24 mouse cellular contexts compared by ENCODE assay signal in the genomic region with DNA sequence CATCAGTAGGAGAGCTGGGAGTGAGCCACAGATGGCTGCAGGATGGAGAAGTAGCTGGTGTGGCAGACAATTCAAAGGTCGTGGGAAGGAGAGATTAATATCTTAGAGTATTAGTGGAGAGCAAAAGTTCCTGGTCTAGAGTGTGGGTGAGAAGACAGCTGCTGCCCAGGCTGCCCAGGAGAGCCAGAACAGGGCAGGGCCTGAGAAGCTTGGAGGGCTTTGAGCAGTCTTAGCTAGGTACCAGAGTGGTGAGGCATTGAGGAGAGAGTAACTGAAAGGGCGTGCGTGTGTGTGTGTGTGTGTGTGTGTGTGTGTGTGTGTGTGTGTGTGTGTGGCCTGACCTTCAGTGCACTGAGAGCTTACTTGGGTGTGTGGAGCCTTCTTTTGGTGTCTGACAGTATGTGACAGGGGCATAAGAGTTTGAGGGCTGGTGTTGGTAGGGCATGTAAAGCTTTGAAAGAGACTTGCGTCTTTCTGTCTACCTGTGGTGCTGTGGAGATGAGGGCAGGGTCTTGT. TPM values are rescaled to one million over a fixed set of nuclear protein-coding genes. Genes with fewer than 3 reads are reported as not detected.
A peak's percentile ranks its signal among the peaks of the same experiment; 100 is the strongest.
DNase-seq lines count a peak whose midpoint lies in the region; ATAC-seq and TF ChIP-seq lines count a peak whose summit lies in the region.
"Had no signal": no experiment of that assay in that cellular context is flagged by ENCODE, and none has a peak within 500 bp of the region (broad histone marks: within the 10 kb centered on the region; RNA-seq: fewer than 3 reads in every experiment).

No protein-coding gene starts in this region.

- H3K9me3 ChIP-seq in kidney, embryonic 14.5 days (ENCODE audit: control insufficient read depth, low read length): no peaks in the 10 kb centered on the region
- H3K9me3 ChIP-seq in intestine, postnatal 0 days (ENCODE audit: control insufficient read depth): no peaks in the 10 kb centered on the region
- H3K9me3 ChIP-seq: embryonic facial prominence, embryonic 12.5 days; embryonic facial prominence, embryonic 15.5 days; forebrain, embryonic 15.5 days; hindbrain, embryonic 12.5 days; hindbrain, embryonic 15.5 days had no signal

- peaks cover 92% of the 10 kb centered on the region for H3K36me3 ChIP-seq in kidney, embryonic 14.5 days (ENCODE audit: control insufficient read depth, insufficient read depth, low read length)
- H3K36me3 ChIP-seq in intestine, postnatal 0 days (ENCODE audit: control insufficient read depth, insufficient read depth): peaks cover 73% of the 10 kb centered on the region

- no peak for TF ChIP-seq CTCF in intestine, postnatal 0 days (IDR thresholded peaks at IDR 0.05; ENCODE audit: low read depth)

- ATAC-seq in kidney, embryonic 14.5 days (ENCODE audit: low FRiP score, low TSS enrichment): 0 out of 2 replicates have a peak, but pooled peaks have one; percentile 12
- ATAC-seq in intestine, postnatal 0 days: peak; percentile 25; the same call in 1 of the 2 replicates
- ATAC-seq: CD4-positive, CD25-positive, alpha-beta regulatory T cell, adult 4 months; forebrain, embryonic 15.5 days had no signal

- no peaks in the 10 kb centered on the region for H3K27me3 ChIP-seq in kidney, embryonic 14.5 days (ENCODE audit: control insufficient read depth, insufficient read depth, low read length)
- H3K27me3 ChIP-seq in intestine, postnatal 0 days (replicated peaks; ENCODE audit: control insufficient read depth, insufficient read depth, low read length): no peaks in the 10 kb centered on the region
- H3K27me3 ChIP-seq: embryonic facial prominence, embryonic 12.5 days; embryonic facial prominence, embryonic 15.5 days; forebrain, embryonic 15.5 days; hindbrain, embryonic 12.5 days; hindbrain, embryonic 15.5 days had no signal

- H3K4me2 ChIP-seq in kidney, embryonic 14.5 days (replicated peaks; ENCODE audit: low read depth, low read length): no peak overlapping the region
- no peak overlapping the region for H3K4me2 ChIP-seq in intestine, postnatal 0 days (replicated peaks; ENCODE audit: low read depth)
- H3K4me2 ChIP-seq: embryonic facial prominence, embryonic 12.5 days; embryonic facial prominence, embryonic 15.5 days; forebrain, embryonic 15.5 days; heart, embryonic 11.5 days; hindbrain, embryonic 12.5 days; hindbrain, embryonic 15.5 days had no signal

- H3K4me3 ChIP-seq in kidney, embryonic 14.5 days (ENCODE audit: low read length): no peak overlapping the region
- H3K4me3 ChIP-seq in intestine, postnatal 0 days (ENCODE audit: low read depth, low read length): no peak overlapping the region
- H3K4me3 ChIP-seq: embryonic facial prominence, embryonic 12.5 days; embryonic facial prominence, embryonic 15.5 days; forebrain, embryonic 15.5 days; heart, adult 2 months; hindbrain, embryonic 12.5 days; hindbrain, embryonic 15.5 days had no signal

- 79% methylated on average over 4 of the region's 4 CpGs for WGBS in kidney, embryonic 14.5 days
- WGBS in intestine, postnatal 0 days: 70% methylated on average over 4 of the region's 4 CpGs

- no peak overlapping the region for H3K9ac ChIP-seq in kidney, embryonic 14.5 days (ENCODE audit: low read depth, low read length)
- H3K9ac ChIP-seq in intestine, postnatal 0 days (ENCODE audit: low read depth, low read length): no peak overlapping the region
- H3K9ac ChIP-seq: embryonic facial prominence, embryonic 12.5 days; embryonic facial prominence, embryonic 15.5 days; forebrain, embryonic 15.5 days; hindbrain, embryonic 12.5 days; hindbrain, embryonic 15.5 days had no signal

- H3K27ac ChIP-seq in kidney, embryonic 14.5 days (ENCODE audit: low read depth, low read length): no peak overlapping the region
- H3K27ac ChIP-seq in intestine, postnatal 0 days (ENCODE audit: low read depth, low read length): no peak overlapping the region
- H3K27ac ChIP-seq: embryonic facial prominence, embryonic 12.5 days; embryonic facial prominence, embryonic 15.5 days; forebrain, embryonic 15.5 days; heart, adult 2 months; hindbrain, embryonic 12.5 days; hindbrain, embryonic 15.5 days had no signal

- peak; percentile 38 for DNase-seq in adrenal gland, adult 2 months
- DNase-seq in adrenal gland, adult 18-20 months (ENCODE audit: low spot score in 2 of 2): no peak
- DNase-seq in kidney, postnatal 4 days: no peak
- peak; percentile 69 for DNase-seq in adrenal gland, postnatal 14 days
- no peak for DNase-seq in B cell, adult 2 months
- DNase-seq: cerebellum, adult 18-20 months; cerebellum, adult 9-10 months; cerebellum, postnatal 14 days; gastrocnemius, postnatal 25 days; heart, adult 2 months; kidney, adult 2 months had no signal

- no peaks in the 10 kb centered on the region for H3K4me1 ChIP-seq in kidney, embryonic 14.5 days (ENCODE audit: control insufficient read depth, insufficient read depth, low read length)
- no peaks in the 10 kb centered on the region for H3K4me1 ChIP-seq in intestine, postnatal 0 days (replicated peaks; ENCODE audit: control insufficient read depth, insufficient read depth, low read length)
- H3K4me1 ChIP-seq: embryonic facial prominence, embryonic 12.5 days; embryonic facial prominence, embryonic 15.5 days; forebrain, embryonic 15.5 days; hindbrain, embryonic 12.5 days; hindbrain, embryonic 15.5 days had no signal

RNA-seq across cellular contexts. Expression of a gene that starts 22.1 kb away (rescaled TPM):
- 10 to 100 TPM; 39.7 to 86.2 TPM for total RNA-seq in adrenal gland, adult 2 months (2021)
- 2.7 and 3.7 TPM in 2 replicates for polyA plus RNA-seq in adrenal gland, adult 2 months (2012; rRNA removed)
- 100 to 1,000 TPM in 1 of 2 experiments, 10 to 100 TPM in 1; 63.3 to 104 TPM for total RNA-seq in adrenal gland, adult 18-20 months (2021)
- polyA plus RNA-seq in kidney, embryonic 14.5 days (2014; fragmentation: Nextera tagmentation; extraction: Ambion mirVana): 75.7 and 121 TPM in 2 replicates
- total RNA-seq in adrenal gland, postnatal 14 days (2021): 63.9 and 75.8 TPM in 2 replicates
- polyA plus RNA-seq in intestine, postnatal 0 days (2015; fragmentation: Nextera tagmentation; extraction: Ambion mirVana): 22.8 and 26.5 TPM in 2 replicates

RNA-seq across cellular contexts. Expression of a gene that starts 35.3 kb away (rescaled TPM):
- total RNA-seq in adrenal gland, adult 2 months (2021): under 1 TPM in 1 of 2 experiments, not detected in 1; 0.07 TPM
- polyA plus RNA-seq in adrenal gland, adult 2 months (2012; rRNA removed): 0.08 TPM in 1 of 2 replicates, not detected in the other
- under 1 TPM in 1 of 2 experiments, not detected in 1; 0.13 TPM for total RNA-seq in adrenal gland, adult 18-20 months (2021)
- 0.27 and 0.32 TPM in 2 replicates for polyA plus RNA-seq in kidney, embryonic 14.5 days (2014; fragmentation: Nextera tagmentation; extraction: Ambion mirVana)
- not detected in 2 replicates for total RNA-seq in adrenal gland, postnatal 14 days (2021)
- 0.07 and 0.16 TPM in 2 replicates for polyA plus RNA-seq in intestine, postnatal 0 days (2015; fragmentation: Nextera tagmentation; extraction: Ambion mirVana)
- total RNA-seq: common myeloid progenitor, adult 5-6 weeks; hematopoietic stem cell, adult 5-6 weeks; MEL had no signal
- polyA plus RNA-seq: C2C12; CD4-positive, CD25-positive, alpha-beta regulatory T cell, adult 4 months; embryonic facial prominence, embryonic 12.5 days had no signal

Comparison
In these comparisons a context has a peak if more than half of its experiments do, and no peak if none do; other contexts are left out.
1. DNase-seq: peak in adrenal gland, adult 2 months (single experiment) and adrenal gland, postnatal 14 days (single experiment); none in adrenal gland, adult 18-20 months (0 of 2), kidney, postnatal 4 days (0 of 2) and B cell, adult 2 months (0 of 2).